Mouse (Mus musculus) testis, adult 2 months (tissue): ENCODE results near the gene Mpp3.

Source experiments
- CTCF ChIP-seq: fragments of 200-500 bp; IDR thresholded peaks from 2 replicates; pipeline ENCODE4 v1.5.1; 2012; ENCODE audit warnings: low read depth, mild to moderate bottlenecking, inconsistent platforms, low read length, moderate library complexity; ENCODE audit not compliant: control insufficient read depth, insufficient read depth, insufficient replicate concordance
- POLR2A ChIP-seq: fragments of 200-500 bp; IDR thresholded peaks from 2 replicates; pipeline ENCODE4 v1.6.1; 2012; ENCODE audit warnings: low read depth, mild to moderate bottlenecking, inconsistent platforms, low read length, moderate library complexity; ENCODE audit not compliant: control insufficient read depth

DNA sequence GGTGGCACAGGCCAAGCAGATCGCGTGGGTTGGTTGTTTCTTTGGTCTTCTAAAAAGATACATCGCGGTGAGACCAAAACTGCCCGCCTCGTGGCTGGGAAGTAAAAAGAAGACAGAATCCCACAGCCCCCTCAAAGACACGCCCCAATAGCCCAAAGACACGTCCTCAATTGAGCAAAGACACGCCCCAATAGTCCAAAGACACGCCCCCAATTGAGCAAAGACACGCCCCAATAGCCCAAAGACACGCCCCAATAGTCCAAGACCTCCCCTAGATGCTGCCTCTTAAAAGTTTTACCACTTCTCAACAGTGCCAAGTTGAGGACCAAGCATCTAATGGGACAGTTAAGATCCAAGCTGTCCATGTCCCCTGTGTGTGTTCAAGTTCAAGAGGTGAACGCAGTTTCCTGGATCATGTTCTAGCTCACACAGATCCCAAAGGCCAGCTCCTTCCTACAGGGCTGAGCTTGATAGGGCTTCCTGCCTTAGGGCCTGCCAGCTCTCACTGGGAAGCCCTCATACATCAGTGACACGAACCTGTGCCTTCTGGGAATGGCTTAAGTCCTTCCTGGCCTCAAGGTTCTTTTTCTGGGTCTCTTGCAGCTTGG lies 21.7 kb upstream of the Mpp3 start:
- no peak for TF ChIP-seq CTCF
- TF ChIP-seq POLR2A: no peak
